Mouse (Mus musculus) limb, embryonic 15.5 days (tissue): ENCODE data around the gene Hist1h2bb. TPM values are rescaled to one million over a fixed set of nuclear protein-coding genes. Genes with fewer than 3 reads are reported as not detected.
A peak's percentile ranks its signal among the peaks of the same experiment; 100 is the strongest.

Experiments used
- ATAC-seq: fragments of 200-750 bp; cut with Nextera tagmentation; 2 replicates; pipeline ENCODE4 v1.8.0; 2017; ENCODE audit warnings: low read depth, moderate TSS enrichment; ENCODE audit not compliant: insufficient number of reproducible peaks, low FRiP score, low TSS enrichment
- H3K27ac ChIP-seq: fragments of 300-500 bp; sonication (generic); 2 replicates; pipeline ENCODE4 v1.5.1; 2015; ENCODE audit warnings: moderate library complexity, mild to moderate bottlenecking, inconsistent platforms
- H3K27me3 ChIP-seq: fragments of 300-500 bp; sonication (generic); 2 replicates; pipeline ENCODE4 v1.6.1; 2015; ENCODE audit warnings: inconsistent platforms
- H3K36me3 ChIP-seq: fragments of 300-500 bp; sonication (generic); 2 replicates; pipeline ENCODE4 v1.6.1; 2015; ENCODE audit warnings: inconsistent platforms
- H3K4me1 ChIP-seq: fragments of 300-500 bp; sonication (generic); 2 replicates; pipeline ENCODE4 v1.6.1; 2015; ENCODE audit warnings: inconsistent platforms
- H3K4me2 ChIP-seq: fragments of 300-500 bp; sonication (generic); 2 replicates; pipeline ENCODE4 v1.6.1; 2015; ENCODE audit warnings: mild to moderate bottlenecking, inconsistent platforms
- H3K4me3 ChIP-seq: fragments of 300-500 bp; sonication (generic); 2 replicates; pipeline ENCODE4 v1.5.1; 2015; ENCODE audit warnings: mild to moderate bottlenecking, inconsistent platforms
- H3K9ac ChIP-seq: fragments of 300-500 bp; sonication (generic); 2 replicates; pipeline ENCODE4 v1.6.1; 2015; ENCODE audit warnings: inconsistent platforms
- H3K9me3 ChIP-seq: fragments of 300-500 bp; sonication (generic); 2 replicates; pipeline ENCODE4 v1.6.1; 2016; ENCODE audit warnings: inconsistent platforms
- WGBS: fragments of 180-500 bp; shearing (Covaris S2); methylation state at CpG from one replicate; pipeline ENCODE4 v1.1.7; 2015; 5-methylcytosine and 5-hydroxymethylcytosine counted together
- polyA plus RNA-seq: library from polyadenylated mRNA; unstranded; fragments of >200 nt; fragmentation: Nextera tagmentation; extraction: Ambion mirVana; gene quantifications from 2 replicates; pipeline ENCODE4 v1.2.1, GENCODE M21; 2015

The Hist1h2bb gene
- polyA plus RNA-seq, 1 experiment from 2014 or later = 2.1 TPM

- no peak for ATAC-seq
Measured at GRCm38 (mm10) chr13:23752742-23753172, 6.2 kb downstream of the Hist1h2bb start.

DNA sequence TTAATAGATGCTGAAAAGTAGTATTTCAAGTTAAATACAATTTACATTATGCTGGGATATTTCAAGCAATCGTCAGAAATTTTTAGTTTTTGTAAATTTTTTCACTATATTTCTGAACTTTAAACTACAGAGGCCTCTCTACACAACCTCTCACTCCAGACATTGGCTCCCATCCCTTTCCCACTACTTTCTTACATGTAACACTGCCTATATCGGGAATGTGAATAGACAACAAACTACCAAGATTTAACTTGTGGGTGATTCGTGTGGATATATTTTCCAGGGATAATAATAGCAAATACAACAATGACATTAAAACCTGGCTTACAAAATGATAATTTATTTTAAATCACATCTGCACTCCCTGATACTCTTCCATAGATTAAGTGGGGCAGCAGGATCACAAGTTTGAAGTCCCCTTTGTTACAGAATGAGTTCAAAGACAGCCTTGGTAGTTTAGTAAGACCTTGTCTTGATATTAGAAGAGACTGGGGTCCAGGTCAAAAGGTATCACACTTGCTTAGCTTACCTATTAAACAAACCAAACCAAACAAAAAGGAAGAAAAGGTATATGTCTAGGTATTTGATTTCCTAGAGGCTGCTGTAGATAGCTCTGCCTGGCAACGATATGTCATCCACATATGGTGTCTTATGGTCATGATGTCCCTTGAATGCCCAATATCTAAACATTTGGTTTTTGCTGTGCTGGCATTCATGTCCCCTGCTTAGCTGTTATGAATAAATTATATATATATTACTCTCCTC lies 7.0 kb downstream of the Hist1h2bb start:
- ATAC-seq = no peak
- Histone ChIP-seq H3K27me3 (no peaks in the 10 kb centered on the region), H3K9ac (no peak overlapping the region), H3K27ac (peak overlapping the region; percentile 50; the same call in 1 of the 2 replicates), H3K4me1 (0 out of 2 replicates have a peak, but pooled peaks cover 5% of the 10 kb centered on the region), H3K4me3 (no peak overlapping the region), H3K9me3 (no peaks in the 10 kb centered on the region), H3K4me2 (no peak overlapping the region), H3K36me3 (no peaks in the 10 kb centered on the region)
- 49% methylated on average over 4 of the region's 4 CpGs for WGBS

More at GRCm38 (mm10) chr13:23752742-23753172, 6.2 kb downstream of the Hist1h2bb start:
- H3K27ac ChIP-seq = peak overlapping the region; percentile 67
- no peaks in the 10 kb centered on the region for H3K9me3 ChIP-seq
- H3K9ac ChIP-seq = no peak overlapping the region
- no peaks in the 10 kb centered on the region for H3K27me3 ChIP-seq
- peak overlapping the region; percentile 30 for H3K4me3 ChIP-seq
- peaks cover 9% of the 10 kb centered on the region; the same call in 1 of the 2 replicates for H3K4me1 ChIP-seq
- H3K36me3 ChIP-seq = no peaks in the 10 kb centered on the region
- 5% methylated on average over 6 of the region's 6 CpGs for WGBS
- H3K4me2 ChIP-seq = peak overlapping the region; percentile 35

- ATAC-seq = no peak
- Histone ChIP-seq H3K9me3 (no peaks in the 10 kb centered on the region), H3K9ac (no peak overlapping the region), H3K36me3 (no peaks in the 10 kb centered on the region), H3K27ac (no peak overlapping the region), H3K4me1 (peaks cover 7% of the 10 kb centered on the region), H3K27me3 (no peaks in the 10 kb centered on the region), H3K4me2 (no peak overlapping the region), H3K4me3 (no peak overlapping the region)
Measured at GRCm38 (mm10) chr13:23755000-23755399, 8.5 kb downstream of the Hist1h2bb start.

DNA sequence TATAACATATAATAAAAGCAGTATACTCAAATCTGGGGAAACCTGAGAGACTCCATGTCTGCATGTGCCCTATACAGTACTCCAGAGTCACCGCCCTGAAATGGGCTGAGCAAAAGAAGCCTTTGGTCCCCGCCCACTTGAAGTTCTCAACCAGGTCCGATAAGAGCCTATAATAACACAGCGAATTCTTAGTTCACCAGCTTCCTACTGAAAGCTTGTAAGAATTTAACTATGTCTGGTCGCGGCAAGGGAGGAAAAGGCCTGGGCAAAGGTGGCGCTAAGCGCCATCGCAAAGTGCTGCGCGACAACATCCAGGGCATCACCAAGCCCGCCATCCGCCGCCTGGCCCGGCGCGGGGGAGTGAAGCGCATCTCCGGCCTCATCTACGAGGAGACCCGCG lies 10.3 kb downstream of the Hist1h2bb start, which contains the start of gene Hist1h4b:
Gene Hist1h4b (plus strand): TSS at position 224 of the 400 bp plus-strand sequence.
- Histone ChIP-seq H3K4me3 (peak within 1 kb of the TSS; percentile 40), H3K4me2 (peak within 1 kb of the TSS; percentile 60), H3K27me3 (no peaks in the 10 kb centered on the region), H3K4me1 (peaks cover 16% of the 10 kb centered on the region), H3K36me3 (no peaks in the 10 kb centered on the region), H3K9ac (peak within 1 kb of the TSS; percentile 5; the same call in 1 of the 2 replicates), H3K27ac (peak within 1 kb of the TSS; percentile 92), H3K9me3 (no peaks in the 10 kb centered on the region)
- ATAC-seq = peak; percentile 75
- WGBS = under 1% methylated on average over 19 of the region's 22 CpGs

DNA sequence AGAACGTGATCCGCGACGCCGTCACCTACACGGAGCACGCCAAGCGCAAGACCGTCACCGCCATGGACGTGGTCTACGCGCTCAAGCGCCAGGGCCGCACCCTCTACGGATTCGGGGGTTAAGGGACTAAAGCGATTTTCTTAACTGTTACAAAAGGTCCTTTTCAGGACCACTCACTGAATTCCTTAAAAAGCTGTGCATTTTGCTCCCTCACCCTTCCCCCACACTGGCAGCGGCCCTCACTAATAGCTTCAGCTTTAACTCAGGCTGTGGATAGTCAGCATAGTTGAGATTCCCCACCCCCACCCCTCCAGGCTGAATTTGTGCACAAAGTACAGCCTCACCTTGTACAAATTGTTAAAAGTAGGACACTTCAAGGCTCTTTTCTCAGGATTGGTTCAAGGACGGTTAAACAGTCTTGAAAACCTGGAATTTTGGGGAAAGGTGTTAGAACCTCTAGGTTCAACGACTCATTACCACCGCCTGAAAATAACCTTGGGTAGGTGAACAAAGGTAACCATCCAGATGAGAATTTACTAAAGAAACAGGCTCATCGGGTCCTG lies 10.8 kb downstream of the Hist1h2bb start:
- WGBS = 1% methylated on average over 20 of the region's 23 CpGs
- ATAC-seq = no peak; the same call in 1 of the 2 replicates
- no peaks in the 10 kb centered on the region for H3K9me3 ChIP-seq
- peak overlapping the region; percentile 5; the same call in 1 of the 2 replicates for H3K9ac ChIP-seq
- H3K27ac ChIP-seq = peak overlapping the region; percentile 92
- no peaks in the 10 kb centered on the region for H3K36me3 ChIP-seq
- peak overlapping the region; percentile 40 for H3K4me3 ChIP-seq
- no peaks in the 10 kb centered on the region for H3K27me3 ChIP-seq
- peak overlapping the region; percentile 60 for H3K4me2 ChIP-seq
- H3K4me1 ChIP-seq = peaks cover 16% of the 10 kb centered on the region

GRCm38 (mm10) chr13:23757921-23758320 lies 11.4 kb downstream of the Hist1h2bb start:
- Histone ChIP-seq H3K4me3 (no peak overlapping the region), H3K9me3 (no peaks in the 10 kb centered on the region), H3K27ac (no peak overlapping the region), H3K4me2 (no peak overlapping the region), H3K4me1 (peaks cover 16% of the 10 kb centered on the region), H3K36me3 (no peaks in the 10 kb centered on the region), H3K27me3 (no peaks in the 10 kb centered on the region), H3K9ac (no peak overlapping the region)
- 44% methylated on average over 3 of the region's 3 CpGs for WGBS
- ATAC-seq = no peak

DNA sequence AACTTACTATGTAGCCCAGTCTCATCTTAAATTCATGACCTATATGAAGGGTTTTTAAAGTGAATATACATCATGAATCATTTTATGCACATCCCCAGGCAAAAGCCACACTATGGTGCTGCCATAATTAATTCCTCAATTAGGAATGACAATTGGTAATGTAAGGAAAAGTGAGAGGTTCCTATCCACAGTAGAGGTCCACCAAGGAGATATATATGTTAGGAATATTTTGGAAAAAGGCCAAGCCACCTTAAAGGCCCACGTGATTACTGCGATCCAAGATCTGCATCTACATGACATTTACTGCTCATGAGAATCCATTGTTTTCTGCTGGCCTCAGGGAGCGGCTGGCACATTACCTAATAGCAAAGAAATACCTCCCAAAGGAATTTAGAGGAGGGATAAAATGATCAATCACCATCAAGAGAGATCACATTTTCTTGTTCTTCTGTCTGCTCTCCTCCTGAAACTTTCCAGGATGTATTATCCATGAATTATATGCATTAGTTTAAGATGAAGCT lies 12.8 kb downstream of the Hist1h2bb start:
- Histone ChIP-seq H3K4me2 (no peak overlapping the region), H3K27me3 (no peaks in the 10 kb centered on the region), H3K9me3 (no peaks in the 10 kb centered on the region), H3K4me3 (no peak overlapping the region), H3K4me1 (peaks cover 28% of the 10 kb centered on the region), H3K27ac (no peak overlapping the region), H3K9ac (no peak overlapping the region), H3K36me3 (no peaks in the 10 kb centered on the region)
- ATAC-seq = no peak
- WGBS = 66% methylated on average over 3 of the region's 3 CpGs

DNA sequence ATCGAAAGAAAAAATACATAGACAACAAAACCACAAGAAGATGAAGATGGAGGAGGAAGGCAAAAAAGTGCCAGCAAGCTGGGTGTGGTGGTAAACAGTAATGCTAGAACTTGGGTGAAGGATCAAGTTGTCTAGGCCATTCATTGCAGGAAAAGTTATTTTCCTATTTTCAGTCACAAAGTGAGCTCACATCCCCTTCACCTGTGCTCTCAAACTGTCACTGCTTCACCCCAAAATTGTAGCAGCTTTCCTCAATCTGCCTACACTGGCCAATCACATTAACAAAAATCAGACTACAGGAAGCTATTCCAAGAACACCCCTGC lies 13.3 kb downstream of the Hist1h2bb start:
- 52% methylated on average over 1 of the region's 1 CpGs for WGBS
- Histone ChIP-seq H3K4me3 (peak overlapping the region; percentile 58), H3K4me1 (peaks cover 30% of the 10 kb centered on the region), H3K9me3 (no peaks in the 10 kb centered on the region), H3K9ac (0 out of 2 replicates have a peak overlapping the region, but pooled peaks have one; percentile 33), H3K27me3 (no peaks in the 10 kb centered on the region), H3K4me2 (peak overlapping the region; percentile 84), H3K36me3 (no peaks in the 10 kb centered on the region), H3K27ac (peak overlapping the region; percentile 96)
- no peak for ATAC-seq

GRCm38 (mm10) chr13:23760240-23760971 lies 13.9 kb downstream of the Hist1h2bb start:
- ATAC-seq = no peak
- 1% methylated on average over 23 of the region's 27 CpGs for WGBS
- no peaks in the 10 kb centered on the region for H3K9me3 ChIP-seq

DNA sequence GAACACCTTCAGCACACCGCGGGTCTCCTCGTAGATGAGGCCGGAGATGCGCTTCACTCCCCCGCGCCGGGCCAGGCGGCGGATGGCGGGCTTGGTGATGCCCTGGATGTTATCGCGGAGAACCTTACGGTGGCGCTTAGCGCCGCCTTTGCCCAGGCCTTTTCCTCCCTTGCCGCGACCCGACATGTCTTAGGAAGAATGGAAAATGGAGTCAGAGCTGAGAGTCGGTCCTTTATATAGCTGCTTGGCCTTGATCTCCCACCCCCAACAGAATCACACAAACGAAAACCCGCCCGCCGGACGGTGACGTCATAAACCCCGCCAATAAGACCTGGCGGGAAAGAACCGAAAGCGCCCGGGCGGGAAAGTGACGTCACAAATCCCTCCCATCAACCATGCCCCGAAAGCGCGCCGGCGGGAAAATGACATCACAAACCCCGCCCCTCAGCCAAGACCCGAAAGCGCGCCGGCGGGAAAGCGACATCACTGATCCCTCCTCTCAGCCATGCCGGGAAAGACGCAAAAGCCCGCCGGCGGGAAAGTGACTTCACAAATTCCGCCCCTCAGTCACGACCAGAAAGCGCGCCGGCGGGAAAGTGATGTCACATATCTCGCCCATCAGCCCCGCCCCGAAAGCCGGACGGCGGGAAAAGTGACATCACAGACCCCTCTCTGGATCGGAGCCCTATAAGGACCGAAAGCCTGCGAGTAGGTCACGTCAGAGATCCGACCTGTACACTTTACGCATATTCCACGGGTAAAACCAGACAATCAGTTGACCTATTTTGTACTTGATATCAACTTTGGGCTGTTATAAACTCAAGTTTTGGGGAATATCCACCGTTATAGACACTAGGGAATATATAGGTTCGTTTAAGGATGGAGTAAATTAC lies 14.7 kb downstream of the Hist1h2bb start, which contains the start of gene Hist1h4a:
Gene Hist1h4a (minus strand): TSS at position 259 of the 893 bp plus-strand sequence.
- peak; percentile 82 for ATAC-seq
- under 1% methylated on average over 69 of the region's 72 CpGs for WGBS
- H3K4me3 ChIP-seq = peak within 1 kb of the TSS; percentile 58
- no peaks in the 10 kb centered on the region for H3K27me3 ChIP-seq
- peak within 1 kb of the TSS; percentile 96 for H3K27ac ChIP-seq
- peak within 1 kb of the TSS; percentile 33; the same call in 1 of the 2 replicates for H3K9ac ChIP-seq
- H3K9me3 ChIP-seq = no peaks in the 10 kb centered on the region
- no peaks in the 10 kb centered on the region for H3K36me3 ChIP-seq
- peak within 1 kb of the TSS; percentile 84 for H3K4me2 ChIP-seq
- H3K4me1 ChIP-seq = peaks cover 30% of the 10 kb centered on the region

More at GRCm38 (mm10) chr13:23760240-23760971, 13.9 kb downstream of the Hist1h2bb start:
- H3K4me2 ChIP-seq = peak overlapping the region; percentile 84
- peak overlapping the region; percentile 58 for H3K4me3 ChIP-seq
- peaks cover 30% of the 10 kb centered on the region for H3K4me1 ChIP-seq
- H3K27me3 ChIP-seq = no peaks in the 10 kb centered on the region
- 0 out of 2 replicates have a peak overlapping the region, but pooled peaks have one; percentile 33 for H3K9ac ChIP-seq
- no peaks in the 10 kb centered on the region for H3K36me3 ChIP-seq
- H3K27ac ChIP-seq = peak overlapping the region; percentile 96
